Mouse (Mus musculus) adrenal gland, adult 18-20 months (tissue): ENCODE results near the gene Ptar1. TPM values are rescaled to one million over a fixed set of nuclear protein-coding genes. Genes with fewer than 3 reads are reported as not detected.
A peak's percentile ranks its signal among the peaks of the same experiment; 100 is the strongest.

ENCODE experiments used
- DNase-seq, 2 experiments: peaks; one replicate each; pipeline ENCODE4 v3.0.0; 2021 to 2022; ENCODE audit warnings: low spot score in 2 of 2
- total RNA-seq, 2 experiments: library from RNA; stranded (reverse); gene quantifications; 1 replicate in 1 of 2; 2 replicates in 1 of 2; pipeline ENCODE4 v1.2.3; 2021

Gene Ptar1
- total RNA-seq, 2 experiments from 2014 or later = 26.0 to 28.7 TPM

DNA sequence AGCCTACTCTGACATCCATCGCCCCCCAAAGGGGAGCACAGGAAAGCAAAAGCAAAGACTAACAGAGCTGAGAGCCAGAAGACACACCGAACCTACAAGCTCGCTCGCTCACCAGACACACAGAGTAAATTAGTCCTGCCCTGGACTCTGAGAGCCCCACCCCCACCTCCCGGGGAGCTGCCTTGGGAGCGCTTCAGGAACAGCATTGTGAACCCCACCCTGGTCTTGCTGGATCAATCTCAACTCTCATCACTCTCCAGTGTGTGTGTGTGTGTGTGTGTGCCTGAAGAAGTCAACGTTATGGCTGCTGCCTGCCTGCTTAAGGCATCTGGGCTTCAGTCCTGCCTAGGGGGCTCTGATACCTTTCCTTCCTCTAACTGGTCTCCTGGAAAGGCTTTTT, 69.8 kb downstream of the Ptar1 start:
- DNase-seq = no peak

DNA sequence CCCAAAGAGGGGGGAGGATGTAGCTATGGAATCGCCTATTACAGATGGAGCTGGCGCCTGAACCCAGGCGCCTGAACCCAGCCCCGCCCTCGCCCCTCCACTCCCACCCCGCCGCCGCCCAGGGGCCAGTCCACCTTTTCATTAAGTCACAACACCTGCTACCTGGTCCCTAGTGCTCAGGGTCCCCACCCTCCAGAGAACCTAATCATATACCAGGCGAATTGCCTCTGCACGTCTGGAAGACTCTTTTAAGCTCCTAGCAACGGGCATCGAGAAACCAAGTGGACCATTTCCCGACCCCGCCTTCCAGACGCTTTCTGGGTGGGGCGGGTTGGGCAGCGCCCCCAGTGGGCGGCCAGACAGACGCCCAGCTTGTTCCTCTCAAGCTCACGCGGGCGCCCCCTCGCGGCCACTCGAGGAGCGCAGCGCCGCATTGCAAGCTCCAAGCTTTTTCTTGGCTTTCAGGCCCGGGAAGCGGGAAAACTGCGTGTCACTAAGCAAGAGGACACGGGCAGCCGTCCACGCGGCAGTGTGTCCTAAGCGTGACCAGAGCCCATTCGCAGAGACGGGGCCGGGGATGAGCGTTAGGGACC, 70.8 kb downstream of the Ptar1 start:
- DNase-seq = peak; percentile 92 to 94

DNA sequence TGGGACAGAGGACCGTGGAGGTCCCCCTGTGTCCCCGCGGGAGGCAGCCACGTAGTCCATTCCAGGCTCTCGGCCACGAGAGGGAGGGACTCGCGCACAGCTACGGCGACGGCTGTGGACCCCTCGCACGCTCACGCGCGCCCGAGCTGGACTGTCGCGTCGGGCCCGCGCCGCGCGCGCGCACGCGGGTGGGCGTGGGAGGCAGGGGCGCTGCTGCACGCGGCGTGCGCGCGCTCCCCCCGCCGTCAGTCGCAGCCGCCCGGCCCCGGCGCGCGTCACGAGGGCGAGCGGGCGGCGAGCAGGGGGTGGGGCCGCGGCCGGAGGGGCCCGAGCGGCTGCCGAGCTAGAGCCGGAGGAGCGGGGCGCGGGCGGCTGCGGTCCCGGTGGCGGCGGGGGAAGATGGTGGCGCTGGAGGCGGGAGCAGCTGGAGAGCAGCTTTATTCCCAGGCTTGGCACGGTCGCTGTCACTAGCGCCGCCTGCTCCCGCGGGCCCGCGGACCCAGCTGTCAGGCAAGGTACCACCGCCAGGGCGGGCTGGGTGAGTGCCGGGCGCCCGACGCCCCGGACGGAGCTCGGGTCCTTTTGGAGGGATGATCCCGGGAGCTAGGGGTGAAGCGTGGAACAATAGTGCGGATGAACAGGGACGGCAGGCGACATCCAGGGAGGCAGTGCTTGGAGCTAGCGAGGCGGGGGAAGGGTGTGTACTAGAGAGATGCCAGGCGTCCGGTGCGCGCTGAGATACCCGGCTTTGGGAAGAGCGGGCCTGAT, 71.5 kb downstream of the Ptar1 start, which contains the start of gene Apba1:
Gene Apba1 (plus strand): TSS at position 334 of the 768 bp plus-strand sequence.
- peak; percentile 65 to 72 for DNase-seq

DNA sequence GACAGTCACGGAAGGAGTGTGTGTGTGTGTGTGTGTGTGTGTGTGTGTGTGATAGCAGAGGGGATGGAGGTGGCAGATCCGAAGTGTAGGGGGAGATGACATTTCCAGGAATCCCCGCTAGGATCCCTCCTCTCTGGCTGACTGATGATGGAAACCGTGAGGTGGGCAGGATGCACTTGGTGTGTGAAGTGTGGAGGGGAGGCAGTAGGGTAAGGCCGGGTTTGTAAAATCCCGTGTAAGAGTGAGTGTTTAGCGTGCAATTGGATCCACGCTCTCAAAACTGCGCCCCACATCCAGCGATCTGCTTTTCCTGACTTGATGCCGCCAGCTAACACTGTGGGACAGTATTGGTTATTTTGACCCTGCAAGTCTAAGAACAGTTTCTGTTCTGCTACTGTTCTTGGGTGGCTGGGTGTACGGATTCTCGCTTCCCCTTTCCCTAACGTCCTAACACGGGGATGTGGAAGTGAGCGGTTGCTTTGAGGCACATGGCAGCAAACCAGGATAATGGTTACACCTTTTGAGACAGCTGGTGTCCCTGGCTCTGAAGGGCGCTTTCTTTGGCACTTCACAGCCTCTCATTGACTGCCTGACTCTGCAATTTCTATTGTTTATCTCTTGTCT, 72.2 kb downstream of the Ptar1 start:
- DNase-seq = no peak

DNA sequence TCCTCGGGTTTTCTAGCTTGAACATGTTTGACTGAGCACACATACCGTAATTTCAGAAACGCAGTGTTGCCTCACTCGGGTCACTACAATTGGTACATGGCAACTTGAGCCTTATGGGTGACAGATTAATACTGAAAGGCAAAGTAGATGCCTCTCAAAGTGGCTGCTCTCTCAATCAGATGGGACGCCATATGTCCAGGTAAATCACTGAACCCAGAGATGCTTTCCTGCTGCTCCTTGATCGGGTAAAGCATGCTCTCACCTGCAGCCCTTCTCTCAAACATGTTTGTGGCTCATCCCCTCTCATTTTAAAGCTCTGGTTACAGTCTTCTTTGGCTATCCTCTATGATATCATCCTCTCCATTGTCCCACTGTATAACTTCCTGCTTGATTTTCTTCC, 76.1 kb downstream of the Ptar1 start:
- no peak for DNase-seq

DNA sequence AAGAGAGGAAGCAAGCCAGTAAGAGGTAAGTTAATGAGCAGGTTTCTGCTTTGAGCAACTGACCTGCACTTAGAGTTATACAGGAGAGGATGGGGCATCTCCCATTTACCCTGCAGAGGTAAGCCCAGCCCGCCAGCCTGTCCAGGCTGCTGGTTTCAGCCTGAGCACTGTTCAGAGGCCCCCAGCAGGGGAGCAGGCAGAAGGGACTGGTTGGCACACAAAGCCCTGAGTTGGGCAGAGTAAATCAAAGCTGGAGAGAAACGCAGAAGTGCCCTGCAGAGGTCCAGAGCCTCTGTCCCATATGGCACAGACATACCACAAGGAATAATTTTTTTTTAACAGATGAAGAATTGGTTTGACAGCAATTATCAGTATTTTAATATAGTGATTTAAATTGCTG, 76.8 kb downstream of the Ptar1 start:
- DNase-seq = no peak

DNA sequence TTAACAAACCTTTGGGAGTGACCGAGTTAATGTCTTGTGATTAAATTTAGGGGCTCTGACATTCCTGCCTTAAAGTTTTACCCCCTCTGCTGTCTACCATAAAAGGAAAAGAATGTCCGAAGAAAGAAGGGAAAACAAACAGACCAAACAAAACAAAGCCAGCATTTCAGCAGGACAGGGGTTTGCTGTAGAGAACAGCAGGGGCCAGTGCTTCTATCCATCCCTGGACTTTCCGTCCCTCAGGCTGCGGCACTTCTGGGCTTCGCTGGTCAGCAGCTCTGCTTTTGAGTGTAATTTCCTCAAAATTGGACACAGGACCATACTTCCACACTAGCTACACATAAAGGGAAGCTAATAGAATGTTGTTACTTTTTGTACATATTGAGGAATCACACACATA, 81.6 kb downstream of the Ptar1 start:
- DNase-seq = no peak

DNA sequence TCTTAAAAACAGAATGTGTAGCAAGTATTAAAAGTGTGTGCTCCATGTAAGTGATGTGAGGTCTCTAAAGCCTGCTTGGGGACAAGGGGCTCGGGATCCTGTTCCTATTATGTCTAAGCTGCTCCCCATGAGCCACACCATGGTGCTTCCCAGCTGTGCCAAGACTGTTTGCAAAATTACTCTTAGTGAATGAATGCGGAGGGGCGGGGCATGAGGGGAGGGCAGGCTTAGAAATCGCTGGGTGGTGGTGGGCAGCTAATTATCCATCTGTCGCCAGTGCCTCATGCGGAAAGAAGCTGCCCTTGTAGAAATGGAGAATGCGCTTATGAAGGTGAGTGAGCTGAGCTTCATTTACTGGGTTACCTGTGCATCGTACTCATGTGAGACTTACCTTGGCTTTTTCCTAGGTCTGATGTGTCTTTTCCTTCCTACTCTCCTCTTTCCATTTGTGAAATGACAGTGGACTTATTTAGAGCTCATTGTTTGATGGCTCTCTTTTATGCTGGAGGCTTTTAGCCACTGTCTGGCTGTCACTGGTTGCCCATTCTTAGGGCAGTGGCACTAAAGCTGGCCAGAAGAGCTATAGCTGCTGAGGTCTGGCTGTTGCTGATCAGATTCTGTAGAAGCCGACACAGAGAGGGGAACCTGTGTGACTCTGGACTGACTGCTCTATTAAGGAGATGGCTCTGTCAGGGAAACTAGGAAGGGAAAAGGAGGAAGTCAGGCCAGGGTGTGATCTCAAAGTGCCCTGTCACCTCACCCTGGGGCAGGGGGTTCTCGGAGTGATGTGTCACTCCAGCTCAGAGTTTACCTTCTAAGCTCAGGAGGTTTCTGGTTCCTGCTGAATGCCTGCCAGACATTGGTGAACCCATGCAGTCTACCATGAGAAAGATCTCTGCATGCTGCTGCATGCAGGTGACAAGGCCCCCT, 83.5 kb downstream of the Ptar1 start:
- DNase-seq = no peak

DNA sequence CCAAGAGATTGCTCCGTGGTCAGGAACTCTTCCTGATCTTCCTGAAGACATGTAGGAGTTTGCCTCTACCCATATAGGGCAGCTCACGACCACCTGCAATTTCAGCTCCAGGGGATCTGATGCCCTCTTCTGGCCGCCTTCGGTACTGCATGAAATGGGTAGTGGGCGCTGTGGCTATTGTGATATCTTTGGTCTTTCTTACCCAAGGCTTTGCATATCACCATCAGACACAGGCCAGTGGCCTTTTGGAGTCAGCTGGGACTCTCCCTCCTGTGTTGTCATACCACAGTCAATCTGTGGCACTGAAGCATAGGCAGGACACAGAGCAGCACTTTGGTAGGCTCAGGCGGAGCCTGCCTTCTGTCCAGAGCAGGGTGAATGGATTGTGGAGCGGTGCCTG, 84.7 kb downstream of the Ptar1 start:
- DNase-seq = peak in 1 of 2 experiments; percentile 28

DNA sequence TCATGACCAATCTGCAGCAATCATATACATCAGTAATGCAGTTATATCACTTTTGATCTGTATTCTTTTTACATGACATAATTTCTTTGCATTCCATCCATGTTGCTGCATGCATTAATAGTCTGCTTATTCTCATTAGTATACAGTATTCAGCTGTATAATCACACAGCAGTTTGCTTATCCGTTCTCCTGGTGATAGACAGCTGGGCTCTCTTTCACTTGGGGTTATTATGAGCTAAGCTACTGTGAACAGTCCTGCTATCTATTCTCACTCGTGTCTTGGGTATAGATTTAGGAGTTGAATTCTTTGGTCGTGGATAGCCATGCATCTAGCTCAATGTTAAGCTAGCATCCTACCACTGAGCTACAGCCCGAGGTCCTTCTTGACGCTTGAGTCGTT, 88.1 kb downstream of the Ptar1 start:
- DNase-seq = no peak

DNA sequence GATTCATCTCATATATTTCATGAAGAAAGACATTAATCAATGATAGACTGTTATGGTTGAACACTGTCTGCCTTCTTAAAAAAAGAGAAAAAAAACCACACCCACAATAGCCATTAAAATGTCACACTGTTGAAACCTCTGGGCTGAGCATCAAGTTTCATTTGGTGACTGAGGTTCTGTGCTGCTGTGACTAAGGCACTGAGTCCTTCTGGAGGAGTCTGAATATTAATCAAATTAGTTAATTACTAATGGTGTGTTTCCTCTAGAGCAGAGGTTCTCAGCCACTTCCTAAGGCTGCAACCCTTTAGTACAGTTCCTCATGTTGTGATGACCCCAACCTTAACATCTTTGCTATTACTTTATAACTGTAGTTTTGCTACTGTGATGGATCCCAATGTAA, 91.9 kb downstream of the Ptar1 start:
- no peak for DNase-seq

DNA sequence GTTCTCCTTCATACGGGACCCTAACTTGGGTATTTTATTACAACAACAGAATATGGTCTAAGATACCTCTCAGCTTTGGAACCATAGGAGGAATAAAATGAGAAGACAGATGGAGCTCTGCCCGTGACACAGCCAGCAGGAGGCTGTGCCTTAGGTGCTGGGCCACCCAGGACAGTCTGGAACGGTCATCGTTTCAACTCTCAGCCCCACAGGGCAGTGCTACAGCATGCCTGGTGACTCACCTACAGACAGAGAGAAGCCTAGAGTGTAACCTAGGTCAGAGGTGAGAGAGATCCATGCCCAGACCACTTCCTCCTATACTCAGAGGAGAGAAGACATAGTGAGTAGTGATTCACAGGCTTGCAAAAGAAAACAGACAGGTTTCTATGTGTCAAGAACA, 92.9 kb downstream of the Ptar1 start:
- DNase-seq = no peak

Other genes with a start within 250 kb of the Ptar1 start
- gene Mamdc2, start 239.0 kb upstream of the Ptar1 start, total RNA-seq = 1 to 10 TPM; 2.2 to 2.3 TPM
- not detected for gene 1700028P14Rik, start 34.6 kb upstream of the Ptar1 start, total RNA-seq
- gene Apba1, start 71.5 kb downstream of the Ptar1 start, total RNA-seq = 1 to 10 TPM; 3.4 to 5.1 TPM